Mouse (Mus musculus): ENCODE results near the gene Notch2. TPM values are rescaled to one million over a fixed set of nuclear protein-coding genes. Genes with fewer than 3 reads are reported as not detected.

Gene Notch2
- polyA plus RNA-seq, 1 experiment from 2014 or later, result 42.7 TPM

DNA sequence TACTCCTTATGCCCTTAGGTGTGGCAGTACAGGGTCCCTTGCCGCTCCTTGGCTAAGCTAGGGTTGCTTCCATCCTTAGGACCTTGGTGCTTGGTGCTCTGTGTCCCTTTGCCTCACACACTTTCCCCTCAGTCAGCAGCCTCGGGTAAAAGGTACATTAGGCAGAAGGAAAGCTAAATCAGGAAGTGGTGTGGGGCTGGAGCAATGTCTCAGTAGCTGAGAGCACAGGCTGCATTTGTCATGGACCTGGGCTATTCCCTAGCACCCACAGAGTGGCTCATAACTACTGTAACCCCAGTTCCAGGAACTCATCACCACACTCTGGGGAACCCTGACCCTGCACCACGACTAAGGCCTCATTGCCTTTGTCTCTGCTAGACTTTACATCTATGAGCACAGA is 53.1 kb downstream of the Notch2 start:
- 79% methylated on average over 3 of the region's 3 CpGs for WGBS
- no peak overlapping the region for H3K27ac ChIP-seq (ENCODE audit: low read depth, low read length)
- H3K4me2 ChIP-seq (replicated peaks; ENCODE audit: low read depth, low read length), result no peak overlapping the region
- H3K9me3 ChIP-seq (ENCODE audit: control insufficient read depth, low read length), result no peaks in the 10 kb centered on the region
- no peak overlapping the region for H3K4me3 ChIP-seq (ENCODE audit: low read length)
- H3K36me3 ChIP-seq (ENCODE audit: control insufficient read depth, insufficient read depth, low read length), result peaks cover 13% of the 10 kb centered on the region; the same call in 1 of the 2 replicates
- H3K27me3 ChIP-seq (ENCODE audit: control insufficient read depth, insufficient read depth, low read length), result no peaks in the 10 kb centered on the region
- no peak for ATAC-seq (ENCODE audit: low FRiP score, low TSS enrichment)
- H3K9ac ChIP-seq (ENCODE audit: low read depth, low read length), result no peak overlapping the region
- H3K4me1 ChIP-seq (ENCODE audit: control insufficient read depth, insufficient read depth, low read length), result peaks cover 32% of the 10 kb centered on the region

DNA sequence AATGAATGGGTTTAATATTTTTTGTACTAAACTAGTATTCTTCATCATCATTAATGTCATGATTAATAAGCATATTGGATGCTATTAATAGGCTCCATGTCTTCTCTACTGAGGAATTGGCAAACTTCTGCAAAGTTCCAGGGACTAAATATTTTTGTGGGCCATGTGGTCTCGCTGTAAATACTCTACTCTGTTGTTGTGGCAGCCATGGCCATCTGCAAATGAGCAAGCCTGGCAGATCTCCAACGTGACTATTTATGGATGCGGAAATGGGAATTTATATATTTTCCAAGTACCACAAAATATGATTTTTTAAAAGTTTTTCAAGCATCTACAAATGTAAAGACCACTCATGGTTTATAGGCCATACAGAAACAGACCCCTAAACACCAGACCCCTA is 54.1 kb downstream of the Notch2 start:
- no peak for ATAC-seq (ENCODE audit: low FRiP score, low TSS enrichment)
- no peak overlapping the region for H3K4me2 ChIP-seq (replicated peaks; ENCODE audit: low read depth, low read length)
- H3K4me1 ChIP-seq (ENCODE audit: control insufficient read depth, insufficient read depth, low read length), result peaks cover 22% of the 10 kb centered on the region

DNA sequence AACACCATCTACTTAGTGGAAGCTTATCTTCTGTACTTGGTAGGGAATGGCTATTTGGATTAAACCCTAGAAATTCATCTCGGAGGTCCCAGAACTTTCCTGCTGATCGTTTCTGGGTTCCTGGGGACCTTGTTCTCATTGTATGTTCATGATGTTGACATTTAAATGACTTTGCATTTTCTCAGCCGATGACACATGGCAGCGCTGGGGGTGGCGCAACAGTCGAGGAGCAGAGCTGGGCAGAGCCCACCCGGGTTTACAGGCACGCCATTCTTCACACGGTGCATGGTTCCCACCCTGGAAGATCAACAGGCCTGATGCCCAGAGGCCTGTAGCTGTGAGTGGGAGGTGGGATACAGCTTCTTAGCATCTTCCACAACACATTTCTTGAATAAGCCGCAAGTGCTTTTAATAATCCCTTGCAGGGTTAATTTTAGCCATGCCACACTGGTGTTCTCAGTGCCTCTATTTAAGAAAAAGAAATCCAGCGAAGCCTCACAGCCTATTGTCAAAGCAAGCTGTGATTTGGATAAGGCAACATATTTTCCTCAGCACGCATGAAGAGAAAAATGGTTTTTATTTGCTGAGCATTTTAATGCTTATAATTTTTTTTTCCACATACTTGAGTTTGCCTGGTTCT is 54.6 kb downstream of the Notch2 start:
- Histone ChIP-seq H3K27me3 (ENCODE audit: control insufficient read depth, insufficient read depth, low read length) (no peaks in the 10 kb centered on the region), H3K4me3 (ENCODE audit: low read length) (no peak overlapping the region), H3K36me3 (ENCODE audit: control insufficient read depth, insufficient read depth, low read length) (peaks cover 27% of the 10 kb centered on the region), H3K27ac (ENCODE audit: low read depth, low read length) (no peak overlapping the region), H3K4me1 (ENCODE audit: control insufficient read depth, insufficient read depth, low read length) (peaks cover 21% of the 10 kb centered on the region), H3K9ac (ENCODE audit: low read depth, low read length) (no peak overlapping the region), H3K9me3 (ENCODE audit: control insufficient read depth, low read length) (no peaks in the 10 kb centered on the region), H3K4me2 (replicated peaks; ENCODE audit: low read depth, low read length) (no peak overlapping the region)
- WGBS, result 84% methylated on average over 12 of the region's 12 CpGs
- no peak for ATAC-seq (ENCODE audit: low FRiP score, low TSS enrichment)

More for the DNA sequence above, 54.1 kb downstream of the Notch2 start:
- WGBS, result 81% methylated on average over 3 of the region's 3 CpGs
- H3K27me3 ChIP-seq (ENCODE audit: control insufficient read depth, insufficient read depth, low read length), result no peaks in the 10 kb centered on the region
- H3K9ac ChIP-seq (ENCODE audit: low read depth, low read length), result no peak overlapping the region
- H3K9me3 ChIP-seq (ENCODE audit: control insufficient read depth, low read length), result no peaks in the 10 kb centered on the region
- H3K27ac ChIP-seq (ENCODE audit: low read depth, low read length), result no peak overlapping the region
- H3K36me3 ChIP-seq (ENCODE audit: control insufficient read depth, insufficient read depth, low read length), result peaks cover 22% of the 10 kb centered on the region
- no peak overlapping the region for H3K4me3 ChIP-seq (ENCODE audit: low read length)

DNA sequence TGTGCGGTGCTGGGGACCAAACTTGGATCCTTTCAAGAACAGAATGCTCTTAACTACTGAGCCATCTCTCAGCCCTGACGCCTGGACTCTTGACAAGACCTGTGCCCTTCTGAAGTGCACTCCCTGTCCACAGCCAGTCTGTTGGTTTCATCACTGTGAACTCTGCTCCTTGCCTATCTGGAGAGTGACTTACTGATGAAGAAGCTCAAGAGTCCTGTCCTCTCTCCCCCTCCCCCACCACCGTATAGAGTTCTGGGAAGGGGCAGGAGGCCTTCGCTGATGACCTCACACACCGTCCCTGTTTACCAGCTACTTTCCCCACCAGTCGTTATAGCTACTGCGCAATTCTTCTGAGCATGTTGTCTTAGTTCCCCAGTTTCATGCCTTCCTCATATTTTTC is 55.8 kb downstream of the Notch2 start:
- Histone ChIP-seq H3K27ac (ENCODE audit: low read depth, low read length) (no peak overlapping the region), H3K4me1 (ENCODE audit: control insufficient read depth, insufficient read depth, low read length) (peaks cover 13% of the 10 kb centered on the region)

DNA sequence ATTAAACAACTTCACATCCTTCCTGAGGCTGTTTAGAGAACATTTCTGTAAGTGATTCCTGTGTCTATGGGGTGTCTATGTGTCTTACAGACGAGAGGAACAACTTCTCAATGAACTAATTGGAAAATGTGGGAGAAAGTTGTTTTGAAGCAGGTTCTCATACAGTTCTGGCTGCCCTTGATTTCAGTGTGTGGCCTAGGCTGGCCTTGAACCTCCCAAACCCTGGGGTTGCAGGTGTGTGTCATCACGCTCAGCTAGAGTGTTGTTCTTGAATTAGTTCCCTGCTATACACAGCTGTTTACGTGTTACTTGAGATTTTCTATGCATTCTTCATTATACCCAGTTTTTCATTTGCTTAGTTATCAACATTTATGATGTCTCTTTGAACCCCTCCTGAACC is 56.5 kb downstream of the Notch2 start:
- H3K9ac ChIP-seq (ENCODE audit: low read depth, low read length), result no peak overlapping the region
- no peak overlapping the region for H3K4me3 ChIP-seq (ENCODE audit: low read length)
- WGBS, result 73% methylated on average over 3 of the region's 3 CpGs
- H3K4me2 ChIP-seq (replicated peaks; ENCODE audit: low read depth, low read length), result no peak overlapping the region
- no peaks in the 10 kb centered on the region for H3K27me3 ChIP-seq (ENCODE audit: control insufficient read depth, insufficient read depth, low read length)
- peaks cover 9% of the 10 kb centered on the region for H3K4me1 ChIP-seq (ENCODE audit: control insufficient read depth, insufficient read depth, low read length)
- no peak for ATAC-seq (ENCODE audit: low FRiP score, low TSS enrichment)
- H3K27ac ChIP-seq (ENCODE audit: low read depth, low read length), result no peak overlapping the region
- H3K9me3 ChIP-seq (ENCODE audit: control insufficient read depth, low read length), result no peaks in the 10 kb centered on the region
- peaks cover 34% of the 10 kb centered on the region for H3K36me3 ChIP-seq (ENCODE audit: control insufficient read depth, insufficient read depth, low read length)

More for the DNA sequence above, 55.8 kb downstream of the Notch2 start:
- 66% methylated on average over 7 of the region's 7 CpGs for WGBS
- no peaks in the 10 kb centered on the region for H3K27me3 ChIP-seq (ENCODE audit: control insufficient read depth, insufficient read depth, low read length)
- peaks cover 32% of the 10 kb centered on the region for H3K36me3 ChIP-seq (ENCODE audit: control insufficient read depth, insufficient read depth, low read length)
- no peak overlapping the region for H3K9ac ChIP-seq (ENCODE audit: low read depth, low read length)
- H3K9me3 ChIP-seq (ENCODE audit: control insufficient read depth, low read length), result no peaks in the 10 kb centered on the region
- H3K4me3 ChIP-seq (ENCODE audit: low read length), result no peak overlapping the region
- H3K4me2 ChIP-seq (replicated peaks; ENCODE audit: low read depth, low read length), result no peak overlapping the region
- ATAC-seq (ENCODE audit: low FRiP score, low TSS enrichment), result no peak

DNA sequence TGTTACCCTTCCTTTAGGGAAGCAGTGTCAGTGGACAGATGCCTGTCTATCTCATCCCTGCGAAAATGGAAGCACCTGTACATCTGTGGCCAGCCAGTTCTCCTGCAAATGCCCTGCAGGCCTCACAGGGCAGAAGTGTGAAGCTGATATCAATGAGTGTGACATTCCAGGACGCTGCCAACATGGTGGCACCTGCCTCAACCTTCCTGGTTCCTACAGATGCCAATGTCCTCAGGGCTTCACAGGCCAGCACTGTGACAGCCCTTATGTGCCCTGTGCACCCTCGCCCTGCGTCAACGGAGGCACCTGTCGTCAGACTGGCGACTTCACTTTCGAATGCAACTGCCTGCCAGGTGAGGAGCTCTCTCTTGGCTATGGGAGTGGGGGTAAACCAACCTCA is 59.2 kb downstream of the Notch2 start:
- 89% methylated on average over 8 of the region's 8 CpGs for WGBS
- Histone ChIP-seq H3K9ac (ENCODE audit: low read depth, low read length) (no peak overlapping the region), H3K4me2 (replicated peaks; ENCODE audit: low read depth, low read length) (no peak overlapping the region), H3K27me3 (ENCODE audit: control insufficient read depth, insufficient read depth, low read length) (no peaks in the 10 kb centered on the region), H3K4me1 (ENCODE audit: control insufficient read depth, insufficient read depth, low read length) (peaks cover 8% of the 10 kb centered on the region; the same call in 1 of the 2 replicates), H3K27ac (ENCODE audit: low read depth, low read length) (no peak overlapping the region), H3K9me3 (ENCODE audit: control insufficient read depth, low read length) (no peaks in the 10 kb centered on the region), H3K36me3 (ENCODE audit: control insufficient read depth, insufficient read depth, low read length) (peaks cover 49% of the 10 kb centered on the region), H3K4me3 (ENCODE audit: low read length) (no peak overlapping the region)
- ATAC-seq (ENCODE audit: low FRiP score, low TSS enrichment), result no peak

DNA sequence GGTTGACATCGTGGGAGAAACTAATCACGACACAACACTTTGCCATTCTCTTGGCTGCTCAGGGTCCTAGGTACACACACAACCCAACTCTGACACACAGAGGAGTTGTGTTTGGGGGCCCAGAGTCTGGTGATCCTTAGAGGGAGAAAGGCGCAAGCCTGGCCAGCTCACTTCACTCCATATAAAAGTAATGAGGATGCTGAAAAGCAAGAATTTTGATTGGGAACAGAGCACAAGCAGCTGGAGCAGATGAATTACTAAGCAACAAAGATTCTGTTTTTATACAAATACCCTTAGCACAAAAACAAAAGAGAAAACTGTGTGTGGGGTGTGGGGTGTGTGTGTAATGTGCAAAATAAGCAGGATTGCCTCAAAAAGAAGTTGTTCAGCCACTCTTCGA is 60.2 kb downstream of the Notch2 start:
- H3K27ac ChIP-seq (ENCODE audit: low read depth, low read length), result no peak overlapping the region
- 83% methylated on average over 4 of the region's 4 CpGs for WGBS
- H3K9me3 ChIP-seq (ENCODE audit: control insufficient read depth, low read length), result no peaks in the 10 kb centered on the region
- peaks cover 56% of the 10 kb centered on the region for H3K36me3 ChIP-seq (ENCODE audit: control insufficient read depth, insufficient read depth, low read length)
- no peak overlapping the region for H3K4me3 ChIP-seq (ENCODE audit: low read length)
- peaks cover 8% of the 10 kb centered on the region; the same call in 1 of the 2 replicates for H3K4me1 ChIP-seq (ENCODE audit: control insufficient read depth, insufficient read depth, low read length)
- no peak overlapping the region for H3K9ac ChIP-seq (ENCODE audit: low read depth, low read length)
- no peak for ATAC-seq (ENCODE audit: low FRiP score, low TSS enrichment)
- H3K27me3 ChIP-seq (ENCODE audit: control insufficient read depth, insufficient read depth, low read length), result no peaks in the 10 kb centered on the region
- H3K4me2 ChIP-seq (replicated peaks; ENCODE audit: low read depth, low read length), result no peak overlapping the region

DNA sequence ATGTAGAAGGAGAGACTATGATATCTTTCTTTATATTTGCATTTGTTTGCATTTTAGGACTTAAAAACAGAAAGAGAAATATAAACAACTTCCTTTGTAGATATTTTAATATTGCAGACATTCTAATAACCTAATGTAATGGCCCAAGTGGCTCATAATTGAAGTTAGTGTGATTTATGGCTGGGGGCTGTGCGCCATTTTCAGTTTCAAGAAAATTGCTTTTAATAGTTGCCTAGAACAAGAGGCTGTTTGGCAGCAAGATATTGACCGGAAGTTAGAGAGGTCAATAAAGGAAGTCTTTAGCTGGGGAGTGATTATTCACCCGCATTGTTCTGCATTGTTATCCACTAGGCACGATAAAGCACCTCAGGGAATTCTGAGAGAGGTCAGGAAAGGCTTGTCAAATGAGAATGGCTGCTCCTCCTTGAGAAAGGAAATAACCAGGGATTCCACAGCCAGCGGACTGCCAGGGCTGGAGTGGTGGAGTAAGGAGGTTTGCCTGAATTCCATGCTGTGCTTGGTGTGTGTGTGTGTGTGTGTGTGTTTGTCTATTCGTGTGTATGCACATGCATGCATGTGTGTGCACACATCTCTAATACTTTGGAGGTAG is 61.4 kb downstream of the Notch2 start:
- no peak overlapping the region for H3K4me3 ChIP-seq (ENCODE audit: low read length)
- no peak overlapping the region for H3K4me2 ChIP-seq (replicated peaks; ENCODE audit: low read depth, low read length)
- H3K27me3 ChIP-seq (ENCODE audit: control insufficient read depth, insufficient read depth, low read length), result no peaks in the 10 kb centered on the region
- no peak overlapping the region for H3K27ac ChIP-seq (ENCODE audit: low read depth, low read length)
- H3K9ac ChIP-seq (ENCODE audit: low read depth, low read length), result no peak overlapping the region
- no peaks in the 10 kb centered on the region for H3K9me3 ChIP-seq (ENCODE audit: control insufficient read depth, low read length)
- 40% methylated on average over 6 of the region's 6 CpGs for WGBS
- no peak for ATAC-seq (ENCODE audit: low FRiP score, low TSS enrichment)
- H3K4me1 ChIP-seq (ENCODE audit: control insufficient read depth, insufficient read depth, low read length), result peaks cover 8% of the 10 kb centered on the region; the same call in 1 of the 2 replicates
- H3K36me3 ChIP-seq (ENCODE audit: control insufficient read depth, insufficient read depth, low read length), result peaks cover 56% of the 10 kb centered on the region

DNA sequence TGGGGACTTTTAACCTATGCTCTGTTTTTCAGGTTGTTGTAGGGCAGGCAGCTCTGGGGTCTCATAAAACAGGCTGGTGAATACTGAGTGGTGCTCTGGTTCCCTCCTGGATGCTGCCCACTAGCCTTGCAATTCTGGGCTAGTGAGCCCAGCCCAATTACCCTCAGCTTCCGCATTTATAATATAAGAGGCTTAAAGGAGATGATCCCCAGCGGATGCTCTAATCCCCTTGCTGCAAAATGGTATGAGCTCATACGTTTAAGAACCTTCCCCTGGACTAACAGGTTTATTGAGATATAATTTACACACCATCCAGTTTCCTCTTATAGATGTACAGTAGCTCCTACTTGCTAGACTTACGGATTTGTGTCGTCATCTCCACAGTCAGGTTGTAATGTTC is 64.5 kb downstream of the Notch2 start:
- Histone ChIP-seq H3K4me3 (ENCODE audit: low read length) (no peak overlapping the region), H3K27ac (ENCODE audit: low read depth, low read length) (no peak overlapping the region), H3K9me3 (ENCODE audit: control insufficient read depth, low read length) (no peaks in the 10 kb centered on the region), H3K4me1 (ENCODE audit: control insufficient read depth, insufficient read depth, low read length) (peaks cover 5% of the 10 kb centered on the region; the same call in 1 of the 2 replicates), H3K27me3 (ENCODE audit: control insufficient read depth, insufficient read depth, low read length) (no peaks in the 10 kb centered on the region), H3K36me3 (ENCODE audit: control insufficient read depth, insufficient read depth, low read length) (peaks cover 48% of the 10 kb centered on the region), H3K9ac (ENCODE audit: low read depth, low read length) (no peak overlapping the region), H3K4me2 (replicated peaks; ENCODE audit: low read depth, low read length) (no peak overlapping the region)
- 84% methylated on average over 5 of the region's 5 CpGs for WGBS
- no peak for ATAC-seq (ENCODE audit: low FRiP score, low TSS enrichment)

Data from kidney, embryonic 14.5 days (tissue).